Mouse (Mus musculus) hindbrain, embryonic 11.5 days (tissue): Measurements from ENCODE around the gene Spib. TPM values are rescaled to one million over a fixed set of nuclear protein-coding genes. Genes with fewer than 3 reads are reported as not detected.

Experiments used
- ATAC-seq: fragments of 200-750 bp; cut with Nextera tagmentation; 2 replicates; pipeline ENCODE4 v1.8.0; 2017; ENCODE audit warnings: mild to moderate bottlenecking, moderate TSS enrichment, moderate library complexity; ENCODE audit not compliant: low FRiP score
- DNase-seq: peaks from one replicate; pipeline ENCODE4 v3.0.0-alpha.2; 2015; ENCODE audit warnings: low spot score
- H3K27ac ChIP-seq: fragments of 300-500 bp; sonication (generic); 2 replicates; pipeline ENCODE4 v1.5.1; 2014; ENCODE audit warnings: mild to moderate bottlenecking, low read depth, low read length
- H3K27me3 ChIP-seq: fragments of 300-500 bp; sonication (generic); 2 replicates; pipeline ENCODE4 v1.6.1; 2014; ENCODE audit warnings: mild to moderate bottlenecking, low read length, moderate library complexity, mixed read lengths; ENCODE audit not compliant: control insufficient read depth, insufficient read depth
- H3K36me3 ChIP-seq: fragments of 300-500 bp; sonication (generic); 2 replicates; pipeline ENCODE4 v1.6.1; 2014; ENCODE audit warnings: mild to moderate bottlenecking, low read length, moderate library complexity, mixed read lengths; ENCODE audit not compliant: control insufficient read depth, insufficient read depth
- H3K4me1 ChIP-seq: fragments of 300-500 bp; sonication (generic); replicated peaks from 2 replicates; pipeline ENCODE4 v1.6.1; 2014; ENCODE audit warnings: low read length, mixed read lengths; ENCODE audit not compliant: control insufficient read depth, insufficient read depth
- H3K4me2 ChIP-seq: fragments of 300-500 bp; sonication (generic); replicated peaks from 2 replicates; pipeline ENCODE4 v1.6.1; 2014; ENCODE audit warnings: mild to moderate bottlenecking, low read depth, low read length
- H3K4me3 ChIP-seq: fragments of 300-500 bp; sonication (generic); 2 replicates; pipeline ENCODE4 v1.5.1; 2014; ENCODE audit warnings: low read depth, low read length
- H3K9ac ChIP-seq: fragments of 300-500 bp; sonication (generic); 2 replicates; pipeline ENCODE4 v1.6.1; 2014; ENCODE audit warnings: low read depth, low read length
- H3K9me3 ChIP-seq: fragments of 300-500 bp; sonication (generic); 2 replicates; pipeline ENCODE4 v1.6.1; 2016; ENCODE audit warnings: low read length; ENCODE audit not compliant: control insufficient read depth
- WGBS: fragments of 180-500 bp; shearing (Covaris S2); extraction: QIAGEN DNeasy Blood & Tissue Kit; methylation state at CpG from one replicate; pipeline ENCODE4 v1.1.7; 2014; 5-methylcytosine and 5-hydroxymethylcytosine counted together
- polyA plus RNA-seq: library from polyadenylated mRNA; unstranded; fragments of >200 nt; fragmentation: Nextera tagmentation; extraction: Ambion mirVana; gene quantifications from 2 replicates; pipeline ENCODE4 v1.2.1, GENCODE M21; 2014

Gene Spib
- polyA plus RNA-seq, 1 experiment from 2014 or later, result not detected

DNA sequence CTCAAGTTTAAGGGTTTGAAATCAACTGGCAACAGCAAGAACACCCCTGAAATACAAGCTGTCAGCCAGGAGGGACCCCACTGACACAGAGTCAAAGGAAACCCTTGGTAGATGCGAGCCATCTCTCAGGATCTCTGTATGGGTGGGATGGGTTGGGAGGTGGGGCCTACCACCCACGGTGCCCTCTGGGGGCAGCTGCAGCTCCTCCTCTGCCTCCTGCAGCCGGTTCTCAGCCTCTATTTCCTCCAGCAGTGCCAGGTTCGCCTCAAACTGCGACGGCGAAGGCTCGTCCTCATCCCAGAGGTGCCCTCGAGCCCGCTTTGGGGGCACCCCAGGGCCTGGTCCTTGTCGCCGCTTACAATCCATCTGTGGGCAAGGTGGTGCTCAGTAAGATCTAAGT, 11.2 kb upstream of the Spib start:
- H3K9me3 ChIP-seq, result no peaks in the 10 kb centered on the region
- peaks cover 2% of the 10 kb centered on the region; the same call in 1 of the 2 replicates for H3K36me3 ChIP-seq
- WGBS, result 77% methylated on average over 12 of the region's 12 CpGs
- 0 out of 2 replicates have a peak, but pooled peaks cover 3% of the 10 kb centered on the region for H3K4me1 ChIP-seq
- H3K4me2 ChIP-seq, result no peak overlapping the region
- no peaks in the 10 kb centered on the region for H3K27me3 ChIP-seq
- H3K4me3 ChIP-seq, result no peak overlapping the region
- no peak for ATAC-seq
- H3K9ac ChIP-seq, result no peak overlapping the region
- no peak for DNase-seq
- no peak overlapping the region for H3K27ac ChIP-seq

DNA sequence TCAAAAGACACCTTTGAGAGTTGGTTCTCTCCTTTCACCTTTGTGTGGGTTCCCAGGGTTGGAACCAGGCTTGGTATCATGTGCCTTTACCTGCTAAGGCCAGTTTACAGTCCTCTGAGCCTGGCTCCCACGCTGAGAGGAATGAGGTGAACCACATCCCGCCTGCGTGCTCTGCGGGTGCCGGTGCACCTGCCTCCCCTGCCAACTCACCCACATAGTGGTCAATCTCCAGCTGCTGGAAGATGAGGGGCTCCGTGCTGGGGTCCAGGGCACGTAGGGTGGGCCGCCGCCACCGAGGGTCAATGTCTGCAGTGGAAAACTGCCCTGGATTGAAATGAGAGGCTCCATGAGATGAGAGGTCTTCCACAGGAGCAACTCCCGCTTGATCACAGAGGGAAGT, 10.7 kb upstream of the Spib start:
- Histone ChIP-seq H3K9ac (no peak overlapping the region), H3K27ac (no peak overlapping the region), H3K27me3 (no peaks in the 10 kb centered on the region), H3K9me3 (no peaks in the 10 kb centered on the region), H3K36me3 (peaks cover 5% of the 10 kb centered on the region; the same call in 1 of the 2 replicates), H3K4me1 (0 out of 2 replicates have a peak, but pooled peaks cover 2% of the 10 kb centered on the region), H3K4me3 (no peak overlapping the region), H3K4me2 (no peak overlapping the region)
- ATAC-seq, result no peak
- 96% methylated on average over 11 of the region's 11 CpGs for WGBS
- DNase-seq, result no peak

DNA sequence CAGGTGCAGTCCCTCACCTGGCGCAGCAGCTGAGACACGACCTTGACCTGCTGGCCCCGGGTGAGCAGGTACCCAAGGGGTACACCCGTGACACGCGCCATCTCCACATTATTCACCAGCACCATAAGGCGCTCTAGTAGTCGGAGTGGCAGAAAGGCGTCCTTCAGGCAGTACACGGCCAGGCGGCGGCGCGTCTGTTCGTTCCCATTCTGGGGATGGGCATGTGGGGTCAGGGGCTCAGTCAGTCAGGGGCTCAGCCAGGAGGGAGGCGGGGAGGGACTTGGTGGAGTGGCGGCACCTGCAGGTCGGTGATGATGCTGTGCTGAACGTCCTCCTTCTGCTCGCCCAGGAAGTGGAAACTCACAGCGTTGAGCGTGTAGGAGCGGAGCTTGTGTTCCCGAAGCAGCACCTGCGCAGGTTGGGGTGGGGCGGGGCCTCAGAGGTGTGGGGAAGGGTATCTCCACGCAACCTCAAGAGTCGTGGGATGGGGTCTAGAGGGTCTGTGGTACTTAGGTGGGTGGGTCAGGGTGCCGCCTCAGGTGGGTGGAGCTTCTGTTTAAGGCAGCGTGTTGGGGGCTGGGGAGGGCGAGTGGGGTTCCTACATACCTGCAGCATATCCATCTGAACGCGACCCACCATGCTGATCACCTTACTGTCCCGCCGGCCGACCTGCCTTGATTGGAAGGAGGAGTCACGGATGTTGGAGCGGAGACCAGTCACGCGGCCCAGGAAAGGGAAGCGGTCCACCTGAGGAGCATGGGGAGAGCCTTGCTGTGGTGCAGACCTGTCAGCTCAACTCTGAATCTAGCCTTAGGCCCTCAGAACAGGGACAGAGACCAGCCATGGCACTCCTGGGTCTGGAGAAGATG, 7.1 kb upstream of the Spib start:
- H3K4me2 ChIP-seq, result no peak overlapping the region
- DNase-seq, result no peak
- no peak overlapping the region for H3K9ac ChIP-seq
- no peak overlapping the region for H3K4me3 ChIP-seq
- H3K4me1 ChIP-seq, result no peaks in the 10 kb centered on the region
- no peaks in the 10 kb centered on the region for H3K9me3 ChIP-seq
- 91% methylated on average over 41 of the region's 41 CpGs for WGBS
- no peak overlapping the region for H3K27ac ChIP-seq
- peaks cover 7% of the 10 kb centered on the region; the same call in 1 of the 2 replicates for H3K36me3 ChIP-seq
- no peak for ATAC-seq
- no peaks in the 10 kb centered on the region for H3K27me3 ChIP-seq

DNA sequence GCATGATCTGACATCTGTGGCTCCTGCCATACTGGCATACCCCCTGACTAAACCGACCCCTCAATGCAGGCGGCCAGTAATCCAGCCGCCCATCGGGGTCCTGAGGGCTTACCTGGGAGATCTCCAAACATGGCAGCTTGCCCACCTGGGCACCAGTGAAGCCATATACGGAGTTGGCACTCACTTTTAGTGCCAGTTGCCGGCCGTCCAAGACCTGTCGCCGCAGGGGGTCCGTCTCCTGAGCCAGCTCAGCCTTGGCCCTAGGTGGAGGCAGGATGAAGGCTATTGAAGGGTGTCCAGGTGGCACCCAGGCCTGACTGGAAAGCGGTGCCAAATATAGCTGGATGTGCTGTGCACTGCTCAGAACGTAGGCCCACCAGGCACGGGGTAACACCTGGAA, 5.6 kb upstream of the Spib start:
- ATAC-seq (no peak), DNase-seq (no peak)
- Histone ChIP-seq H3K27ac (no peak overlapping the region), H3K36me3 (peaks cover 10% of the 10 kb centered on the region; the same call in 1 of the 2 replicates), H3K4me2 (no peak overlapping the region), H3K4me3 (no peak overlapping the region), H3K9ac (no peak overlapping the region), H3K4me1 (no peaks in the 10 kb centered on the region), H3K9me3 (no peaks in the 10 kb centered on the region), H3K27me3 (no peaks in the 10 kb centered on the region)
- 94% methylated on average over 13 of the region's 13 CpGs for WGBS

DNA sequence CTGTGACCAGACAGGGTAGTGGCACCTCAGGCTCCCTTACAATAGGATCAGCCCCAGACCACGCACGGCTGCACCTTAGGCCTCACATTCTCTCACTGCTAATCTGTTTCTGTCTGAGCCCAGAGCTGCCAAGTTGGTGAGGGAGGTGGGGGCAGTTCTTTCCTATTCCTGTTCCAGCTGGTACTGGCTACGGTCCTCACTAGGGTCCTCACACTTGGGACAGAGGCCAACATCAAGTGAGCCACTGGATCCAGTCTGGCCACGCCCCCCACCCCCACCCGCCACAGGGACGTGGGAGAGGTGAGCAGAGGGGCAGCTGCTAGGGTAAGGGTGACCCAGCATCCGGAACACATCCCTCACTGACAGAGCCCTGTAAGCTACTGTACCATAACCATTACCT, 5.1 kb upstream of the Spib start:
- H3K36me3 ChIP-seq, result peaks cover 10% of the 10 kb centered on the region; the same call in 1 of the 2 replicates
- 91% methylated on average over 7 of the region's 7 CpGs for WGBS
- no peak overlapping the region for H3K27ac ChIP-seq
- H3K4me1 ChIP-seq, result no peaks in the 10 kb centered on the region
- H3K4me2 ChIP-seq, result no peak overlapping the region
- H3K9ac ChIP-seq, result no peak overlapping the region
- ATAC-seq (no peak), DNase-seq (no peak)
- no peaks in the 10 kb centered on the region for H3K9me3 ChIP-seq
- no peaks in the 10 kb centered on the region for H3K27me3 ChIP-seq
- H3K4me3 ChIP-seq, result no peak overlapping the region

DNA sequence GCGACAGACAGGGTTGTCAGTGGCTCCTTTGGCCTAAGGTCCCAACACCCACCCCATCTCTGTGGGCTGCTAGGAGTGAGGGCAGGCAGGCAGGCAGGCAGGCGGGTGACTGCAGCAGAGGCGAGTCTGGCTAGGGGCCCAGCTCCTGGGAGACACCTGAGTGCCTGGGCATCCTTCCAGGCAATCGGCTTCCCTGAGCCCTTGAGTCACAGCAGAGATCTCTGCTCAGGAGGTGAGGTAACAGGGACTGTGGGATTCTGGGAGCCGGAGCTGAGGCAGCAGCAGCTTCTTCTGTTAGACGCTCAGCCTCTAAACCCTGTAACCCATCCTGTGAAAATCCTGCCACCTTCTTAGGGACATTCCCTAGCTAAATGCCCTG, 4.7 kb upstream of the Spib start:
- H3K36me3 ChIP-seq, result peaks cover 10% of the 10 kb centered on the region; the same call in 1 of the 2 replicates
- H3K27me3 ChIP-seq, result no peaks in the 10 kb centered on the region
- no peaks in the 10 kb centered on the region for H3K4me1 ChIP-seq
- DNase-seq, result no peak
- no peak overlapping the region for H3K9ac ChIP-seq
- no peak overlapping the region for H3K4me2 ChIP-seq
- H3K9me3 ChIP-seq, result no peaks in the 10 kb centered on the region
- H3K27ac ChIP-seq, result no peak overlapping the region
- ATAC-seq, result no peak
- no peak overlapping the region for H3K4me3 ChIP-seq
- WGBS, result 94% methylated on average over 6 of the region's 6 CpGs

DNA sequence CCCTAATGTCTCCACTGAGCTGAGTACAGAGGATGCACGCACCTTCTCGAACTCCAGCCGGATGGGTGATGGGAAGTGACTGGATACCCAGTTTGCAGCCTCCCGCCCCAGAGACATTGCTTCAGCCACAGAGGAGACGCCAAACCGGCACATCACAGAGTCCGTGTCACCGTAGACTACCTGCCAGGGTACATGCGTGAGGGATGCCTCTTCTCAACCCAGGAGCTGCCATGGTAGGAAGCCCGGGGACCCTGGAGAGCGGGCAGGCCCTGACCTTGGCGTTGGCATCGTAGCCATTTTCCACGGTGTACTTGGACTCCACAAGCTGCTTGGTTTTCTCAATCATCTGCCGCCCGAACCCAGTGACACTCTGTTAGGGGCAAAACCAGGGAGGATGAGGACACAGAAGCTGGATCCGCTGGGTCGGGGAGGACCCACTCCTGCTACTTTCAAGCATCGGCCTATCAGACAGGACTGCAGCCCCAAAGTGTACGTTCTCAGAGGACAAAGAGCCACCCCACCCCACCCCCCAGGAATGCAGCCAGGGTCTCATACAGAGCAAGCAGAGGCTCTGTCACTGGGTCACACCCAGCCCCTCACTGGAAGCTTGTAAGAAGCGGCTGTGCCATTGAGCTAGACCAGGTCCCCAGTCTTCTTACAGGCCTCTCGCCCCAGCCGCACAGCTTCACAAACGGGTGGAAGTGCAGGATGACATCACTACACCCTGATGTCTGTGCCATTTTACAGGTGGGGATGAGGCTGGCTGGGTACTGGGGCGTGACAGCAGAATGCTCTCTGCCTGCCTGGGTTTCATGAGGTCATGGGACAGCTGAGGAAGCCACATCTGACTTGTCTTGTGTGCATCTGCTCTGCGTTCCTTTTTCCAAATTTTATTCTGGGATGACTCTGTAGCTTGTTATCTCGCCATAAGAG, 4.1 kb upstream of the Spib start:
- no peak for DNase-seq
- 0 out of 2 replicates have a peak, but pooled peaks cover 3% of the 10 kb centered on the region for H3K27me3 ChIP-seq
- H3K36me3 ChIP-seq, result peaks cover 10% of the 10 kb centered on the region; the same call in 1 of the 2 replicates
- H3K9me3 ChIP-seq, result no peaks in the 10 kb centered on the region
- H3K4me3 ChIP-seq, result no peak overlapping the region
- WGBS, result 93% methylated on average over 27 of the region's 27 CpGs
- H3K4me2 ChIP-seq, result no peak overlapping the region
- no peak for ATAC-seq
- H3K27ac ChIP-seq, result no peak overlapping the region
- H3K9ac ChIP-seq, result no peak overlapping the region
- no peaks in the 10 kb centered on the region for H3K4me1 ChIP-seq

DNA sequence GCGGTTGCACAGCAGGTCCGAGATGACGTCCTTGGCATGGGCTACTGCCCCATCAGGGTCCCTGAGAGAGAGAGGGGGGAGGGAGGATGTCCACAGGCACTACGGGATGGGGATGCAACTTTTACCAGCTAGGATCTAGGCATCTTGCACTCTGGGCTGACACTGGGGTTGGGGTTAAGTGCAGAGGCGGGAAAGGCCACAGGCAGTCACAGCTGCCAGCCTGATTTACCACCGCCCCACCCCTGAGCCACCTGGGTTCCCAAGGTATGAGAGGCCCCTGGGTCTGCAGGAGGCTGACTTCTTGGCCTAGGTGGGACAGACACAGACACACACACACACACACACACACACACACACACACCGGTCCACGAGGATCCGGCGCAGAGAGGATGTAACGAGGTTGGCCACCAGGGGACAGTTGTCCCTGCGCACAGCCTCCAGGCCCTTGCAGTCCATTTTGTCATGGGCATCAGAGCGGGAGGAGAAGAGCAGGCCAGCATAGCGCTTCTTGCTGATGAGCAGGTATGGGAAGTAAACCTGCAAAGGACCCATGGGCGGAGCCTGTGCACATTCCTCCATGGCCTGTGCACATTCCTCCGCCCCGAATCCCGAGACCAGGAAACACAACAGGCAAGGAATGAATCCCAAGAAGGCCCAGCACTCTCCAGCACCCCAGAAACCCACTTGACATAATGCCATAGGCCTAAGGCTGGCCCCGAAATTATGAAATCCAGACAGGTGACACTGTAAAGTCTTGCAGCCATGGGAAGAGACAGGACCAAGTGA, 3.0 kb upstream of the Spib start:
- Histone ChIP-seq H3K4me1 (no peaks in the 10 kb centered on the region), H3K9ac (no peak overlapping the region), H3K27me3 (0 out of 2 replicates have a peak, but pooled peaks cover 3% of the 10 kb centered on the region), H3K27ac (no peak overlapping the region), H3K9me3 (no peaks in the 10 kb centered on the region), H3K36me3 (peaks cover 7% of the 10 kb centered on the region; the same call in 1 of the 2 replicates), H3K4me2 (no peak overlapping the region), H3K4me3 (no peak overlapping the region)
- ATAC-seq, result no peak
- DNase-seq, result no peak
- WGBS, result 90% methylated on average over 19 of the region's 19 CpGs
